Mouse (Mus musculus) heart, postnatal 36 days (tissue): ENCODE results near the gene Angel1. TPM values are rescaled to one million over a fixed set of nuclear protein-coding genes. Genes with fewer than 3 reads are reported as not detected.
A peak's percentile ranks its signal among the peaks of the same experiment; 100 is the strongest.

ENCODE experiments used
- DNase-seq, 2 experiments: peaks; one replicate each; pipeline ENCODE4 v3.0.0; 2021 to 2022
- intact Hi-C: fragments of 180-260 bp; cut with DNase I; formaldehyde crosslinking; loops from one replicate; pipeline ENCODE4 v1.15.1; 2025
- total RNA-seq, 2 experiments: library from RNA; stranded (reverse); gene quantifications; 2 replicates each; pipeline ENCODE4 v1.2.3; 2021

The Angel1 gene
- 1 to 10 TPM; 3.2 to 4.4 TPM for total RNA-seq

- intact Hi-C loops, result no loop called here
- peak; percentile 96 to 97 for DNase-seq
Measured at GRCm38 (mm10) chr12:86726120-86726640, at the start of gene Angel1. TSS of gene Angel1 (minus strand) at chr12:86726460.

- intact Hi-C loops, result loop anchor here (1.0 kb wide), 1 partner anchor 18 kb away; no protein-coding TSS in a partner anchor
Measured at GRCm38 (mm10) chr12:86775561-86776280, 49.5 kb upstream of the Angel1 start.

DNA sequence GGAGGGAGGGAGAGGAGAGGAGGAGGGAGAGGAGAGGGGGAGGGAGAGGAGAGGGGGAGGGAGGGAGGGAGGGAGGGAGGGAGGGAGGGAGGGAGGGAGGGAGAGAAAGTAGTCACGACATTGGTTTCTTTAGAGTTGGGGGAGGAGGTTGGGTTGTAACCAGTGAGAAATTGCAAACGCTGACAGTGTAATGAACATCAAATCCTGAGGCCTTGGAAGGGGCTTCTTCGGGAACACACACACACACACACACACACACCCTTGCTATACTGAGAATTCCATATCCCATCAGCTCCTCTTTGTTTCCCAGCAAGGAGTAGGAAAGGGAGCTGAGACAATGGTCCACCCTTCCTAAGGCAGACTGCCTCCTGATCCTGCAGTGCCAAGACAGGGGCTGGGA, 46.3 kb upstream of the Angel1 start:
- DNase-seq, result no peak
- intact Hi-C loops, result loop anchor here (1.0 kb wide), 1 partner anchor 151 kb away; no protein-coding TSS in a partner anchor

More at GRCm38 (mm10) chr12:86775561-86776280, 49.5 kb upstream of the Angel1 start:
- DNase-seq, result peak; percentile 77 to 79

DNA sequence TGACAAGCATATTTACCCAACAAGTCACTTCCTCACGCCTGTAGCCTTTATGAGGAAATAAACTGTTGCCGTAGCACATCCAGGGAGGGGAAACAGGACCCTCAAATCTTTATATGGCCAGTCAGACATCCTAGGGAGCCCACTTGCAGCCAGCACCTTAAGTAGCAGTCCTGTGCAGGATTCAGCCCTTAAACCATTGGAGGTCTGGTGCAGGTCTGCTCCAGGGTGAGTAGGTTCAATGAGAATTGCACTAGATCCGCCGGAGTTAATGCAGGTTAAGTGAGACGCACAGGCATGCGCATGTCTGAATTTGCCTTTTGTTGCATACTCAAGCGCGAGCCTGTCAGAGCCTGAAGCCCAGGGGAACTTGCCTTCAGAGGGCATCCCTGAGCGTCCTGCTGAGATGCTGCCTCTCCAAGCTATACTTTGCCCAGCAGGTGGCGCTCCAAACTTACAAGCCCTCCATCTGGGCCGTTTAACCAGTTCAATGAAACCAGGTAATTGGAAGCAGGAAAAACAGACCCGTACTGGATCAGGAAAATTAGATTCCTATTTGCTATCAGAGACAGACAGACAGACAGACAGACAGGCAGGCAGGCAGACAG, 45.7 kb upstream of the Angel1 start:
- DNase-seq, result peak; percentile 91 to 96
- intact Hi-C loops, result loop anchor here (1.0 kb wide), 1 partner anchor 151 kb away; no protein-coding TSS in a partner anchor

GRCm38 (mm10) chr12:86770927-86771326, 44.7 kb upstream of the Angel1 start:
- no peak for DNase-seq
- intact Hi-C loops, result loop anchor here (1.0 kb wide), 1 partner anchor 135 kb away; no protein-coding TSS in a partner anchor

DNA sequence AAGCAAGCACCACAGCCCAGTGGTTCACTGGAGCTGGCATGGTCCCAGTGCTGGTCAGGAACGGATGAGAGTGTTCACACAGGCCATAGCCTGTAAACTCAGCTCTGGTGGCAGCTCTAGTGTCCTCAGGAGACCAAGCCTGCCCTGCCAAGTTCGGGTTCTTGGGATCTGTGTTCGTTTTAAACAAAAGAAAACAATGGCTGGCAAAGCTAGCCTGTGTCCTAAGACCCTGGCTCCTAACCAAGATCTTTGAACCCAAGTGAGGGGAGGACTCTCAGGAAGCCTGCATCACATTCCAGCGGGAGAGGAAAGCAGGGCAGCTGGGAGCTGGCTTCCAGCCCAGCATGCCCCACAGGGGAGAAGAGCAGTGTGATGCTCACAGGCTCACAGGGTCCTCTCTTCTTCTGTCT, 44.0 kb upstream of the Angel1 start:
- DNase-seq, result peak; percentile 74 to 77
- intact Hi-C loops, result loop anchor here (1.0 kb wide), 1 partner anchor 136 kb away; no protein-coding TSS in a partner anchor

DNA sequence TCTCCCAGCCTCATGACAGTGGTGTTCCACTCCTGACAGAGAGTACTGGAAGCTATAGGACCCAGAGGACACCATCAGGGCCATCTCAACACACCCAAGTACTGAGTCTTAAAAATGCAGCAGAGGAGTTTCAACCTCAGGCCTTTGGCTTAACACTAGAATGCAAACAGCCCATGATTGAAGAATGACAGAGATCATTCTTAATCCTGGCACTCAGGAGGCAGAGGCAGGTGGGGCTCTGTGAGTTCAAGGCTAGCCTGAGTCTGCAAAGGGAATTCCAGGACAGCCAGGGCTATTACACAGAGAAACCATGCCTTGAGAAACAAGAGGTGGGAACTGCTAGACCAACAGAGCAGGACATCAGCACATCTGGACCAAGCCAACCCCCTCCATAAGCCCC, 43.6 kb upstream of the Angel1 start:
- DNase-seq, result peak in 1 of 2 experiments; percentile 33
- intact Hi-C loops, result loop anchor here (1.0 to 10.0 kb wide), 3 partner anchors 136 to 565 kb away; no protein-coding TSS in a partner anchor

DNA sequence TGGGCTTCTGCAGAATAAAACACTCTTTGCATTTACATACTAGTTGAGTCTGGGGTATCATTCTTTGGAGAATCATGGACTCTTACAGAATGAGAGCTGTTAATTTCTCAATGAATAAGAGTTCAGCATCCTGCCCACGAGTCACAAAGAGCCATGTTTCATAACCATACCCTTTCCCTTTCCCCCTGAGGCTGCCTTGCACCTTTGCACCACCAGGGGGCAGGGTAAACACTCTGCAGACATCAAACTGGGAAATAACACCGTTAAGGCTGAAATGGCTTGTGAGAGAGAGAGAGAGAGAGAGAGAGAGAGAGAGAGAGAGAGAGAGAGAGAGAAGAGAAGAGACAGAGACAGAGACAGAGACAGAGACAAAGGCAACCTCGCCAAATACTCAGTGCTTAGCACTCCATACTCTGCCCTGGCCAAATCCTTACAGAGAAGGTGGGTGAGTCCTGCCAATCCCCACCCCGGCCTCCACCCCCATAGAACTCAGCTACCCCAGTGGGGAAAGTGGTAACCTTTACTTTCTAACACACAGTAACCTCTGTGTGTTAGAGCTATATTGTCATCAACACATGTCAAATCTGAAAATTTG, 42.8 kb upstream of the Angel1 start:
- DNase-seq, result peak; percentile 86 to 89
- intact Hi-C loops, result loop anchor here (1.0 to 10.0 kb wide), 3 partner anchors 205 to 566 kb away; no protein-coding TSS in a partner anchor

DNA sequence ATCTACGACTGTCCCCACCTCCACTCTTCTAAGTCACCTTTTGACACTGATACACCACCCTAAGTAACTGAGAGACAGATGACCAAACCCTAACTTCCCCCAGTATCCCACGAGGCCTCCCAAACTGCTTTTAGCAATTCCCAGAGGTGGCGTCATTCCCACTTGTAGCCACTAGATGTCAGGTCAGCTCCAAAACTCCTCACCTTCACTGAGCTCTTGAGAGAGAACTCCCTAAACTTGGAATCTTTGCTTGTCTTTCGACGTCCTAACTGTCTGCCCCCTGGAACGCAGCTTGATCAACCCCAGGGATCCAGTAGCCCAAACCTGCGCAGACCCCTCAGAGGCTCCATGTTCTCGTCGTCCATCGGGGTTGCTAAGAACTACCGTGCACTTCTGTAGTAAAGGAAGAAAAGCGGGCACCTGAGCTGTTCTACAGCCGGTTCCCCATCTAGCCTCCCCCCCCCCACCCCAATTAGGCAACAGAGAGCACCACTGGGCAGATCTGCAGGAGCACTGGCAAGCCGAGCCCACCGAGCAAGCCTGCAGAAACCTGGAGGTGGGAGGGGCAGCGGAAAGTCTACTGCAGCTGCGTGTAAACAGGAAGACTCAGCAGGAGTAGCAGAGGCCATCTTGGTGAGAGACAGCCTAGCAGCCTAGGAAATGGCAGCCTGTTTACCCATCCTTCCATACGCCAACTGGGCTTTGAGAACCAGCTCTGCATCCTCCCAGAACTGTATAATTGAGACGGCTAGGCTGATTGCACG, 41.8 kb upstream of the Angel1 start:
- DNase-seq, result peak; percentile 60 to 64
- intact Hi-C loops, result loop anchor here (1.0 to 10.0 kb wide), 2 partner anchors 206 to 567 kb away; no protein-coding TSS in a partner anchor

- DNase-seq, result no peak
- intact Hi-C loops, result loop anchor here (10.0 kb wide), 1 partner anchor 568 kb away; no protein-coding TSS in a partner anchor
Measured at GRCm38 (mm10) chr12:86766467-86766866, 40.2 kb upstream of the Angel1 start.

- no peak for DNase-seq
- intact Hi-C loops, result loop anchor here (10.0 kb wide), 1 partner anchor 571 kb away; no protein-coding TSS in a partner anchor
Measured at GRCm38 (mm10) chr12:86764060-86764459, 37.8 kb upstream of the Angel1 start.

- intact Hi-C loops, result loop anchor here (10.0 kb wide), 1 partner anchor 574 kb away; no protein-coding TSS in a partner anchor
Measured at GRCm38 (mm10) chr12:86761036-86761435, 34.8 kb upstream of the Angel1 start.

DNA sequence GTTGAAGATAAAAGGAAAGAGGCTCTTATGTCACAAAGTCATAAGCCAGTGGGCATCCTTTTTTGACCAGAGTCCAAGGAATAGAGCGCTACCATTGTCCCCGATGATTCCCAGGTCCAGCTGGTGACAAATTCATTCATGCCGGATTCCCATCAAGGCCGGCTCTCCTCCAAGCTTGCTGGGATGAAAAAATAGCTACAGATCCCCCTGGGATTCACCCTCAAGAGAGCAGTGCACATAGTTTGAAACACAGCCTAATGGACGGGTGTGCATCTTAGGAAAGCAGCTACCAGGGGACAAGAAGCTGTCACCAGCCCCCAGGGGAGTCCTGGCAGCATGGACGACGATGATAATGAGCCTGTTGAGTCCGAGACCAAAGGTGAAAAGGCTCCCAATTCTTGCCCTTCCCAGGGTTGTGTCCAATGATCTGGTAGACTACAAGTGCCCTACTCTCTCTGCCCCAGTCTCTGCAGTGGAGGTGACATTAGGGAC, 8.1 kb upstream of the Angel1 start, which contains the start of gene Lrrc74a:
Gene Lrrc74a, plus strand, starts transcription at position 51 of the 492 bp plus-strand sequence.
- no peak for DNase-seq
- intact Hi-C loops, result no loop called here

More at GRCm38 (mm10) chr12:86761036-86761435, 34.8 kb upstream of the Angel1 start:
- no peak for DNase-seq

GRCm38 (mm10) chr12:86725706-86726105, 554 bp downstream of the Angel1 start:
- intact Hi-C loops, result no loop called here
- no peak for DNase-seq

DNA sequence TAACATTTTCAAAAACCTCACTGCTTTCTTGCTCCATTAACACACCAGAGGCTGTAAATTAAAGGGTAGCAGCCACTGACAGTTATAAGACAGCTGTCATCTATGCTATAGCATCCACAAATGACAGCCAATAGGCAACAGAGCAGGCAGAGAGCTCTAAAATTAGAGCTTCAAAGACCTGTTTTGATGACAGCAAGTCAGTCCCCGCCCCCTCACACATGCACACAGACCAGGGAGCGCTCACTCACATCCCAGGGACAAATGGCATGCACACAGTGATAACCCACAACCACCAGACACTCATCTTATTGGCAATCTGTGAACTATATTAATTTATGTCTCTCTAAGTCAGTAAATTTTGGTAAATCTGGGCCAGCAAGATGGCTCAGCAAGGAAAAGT, 2.0 kb downstream of the Angel1 start:
- intact Hi-C loops, result no loop called here
- no peak for DNase-seq

GRCm38 (mm10) chr12:86721453-86721852, 4.8 kb downstream of the Angel1 start:
- DNase-seq, result no peak
- intact Hi-C loops, result no loop called here

GRCm38 (mm10) chr12:86719961-86720639, 6.2 kb downstream of the Angel1 start:
- DNase-seq, result no peak
- intact Hi-C loops, result no loop called here

DNA sequence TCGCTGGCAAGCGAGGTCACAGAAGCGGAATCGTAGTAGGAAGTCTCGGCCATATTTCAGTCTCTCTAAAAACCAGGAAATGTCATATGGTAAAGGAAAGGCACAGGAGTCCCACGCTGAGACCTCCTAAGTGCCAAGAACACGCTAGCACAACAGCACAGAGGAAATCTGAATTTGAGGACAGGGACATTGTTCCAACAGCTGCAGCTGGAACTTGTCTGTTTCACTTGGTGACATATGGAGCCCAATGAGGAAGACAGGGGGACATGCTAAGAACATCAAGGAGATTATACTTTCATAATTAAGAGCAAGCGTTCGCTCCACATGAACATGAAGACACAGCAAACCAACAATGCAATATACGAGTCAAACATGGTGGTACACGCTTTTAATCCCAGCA, 9.3 kb downstream of the Angel1 start:
- intact Hi-C loops, result no loop called here
- no peak for DNase-seq

DNA sequence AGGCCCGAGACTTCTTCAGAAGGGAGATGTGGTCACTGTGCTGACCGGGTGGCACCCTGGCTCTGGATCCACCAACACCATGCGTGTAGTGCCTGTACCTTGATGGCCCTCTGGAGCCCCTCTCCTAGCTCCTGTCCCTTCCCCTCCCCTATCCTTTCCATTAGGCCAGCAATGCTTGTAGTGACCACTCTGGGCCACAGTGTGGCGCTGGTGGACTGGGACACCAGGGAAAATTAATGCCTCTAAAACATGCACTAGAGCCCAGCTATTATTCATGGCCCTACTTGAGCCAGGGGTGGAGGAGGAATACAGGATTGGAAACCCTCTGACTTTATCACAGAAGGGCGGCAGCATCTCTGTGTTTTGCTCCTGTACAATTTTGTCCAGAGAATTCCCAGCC, 10.9 kb downstream of the Angel1 start:
- intact Hi-C loops, result loop anchor here (1.0 kb wide), 1 partner anchor 338 kb away; no protein-coding TSS in a partner anchor
- DNase-seq, result peak; percentile 73 to 79
